Mouse (Mus musculus): ENCODE results near the gene Dthd1. TPM values are rescaled to one million over a fixed set of nuclear protein-coding genes. Genes with fewer than 3 reads are reported as not detected.
A peak's percentile ranks its signal among the peaks of the same experiment; 100 is the strongest.

Dthd1 gene
- not detected in 2 replicates for polyA plus RNA-seq (2011; ENCODE audit: insufficient read length, low read depth, missing spikeins)

DNA sequence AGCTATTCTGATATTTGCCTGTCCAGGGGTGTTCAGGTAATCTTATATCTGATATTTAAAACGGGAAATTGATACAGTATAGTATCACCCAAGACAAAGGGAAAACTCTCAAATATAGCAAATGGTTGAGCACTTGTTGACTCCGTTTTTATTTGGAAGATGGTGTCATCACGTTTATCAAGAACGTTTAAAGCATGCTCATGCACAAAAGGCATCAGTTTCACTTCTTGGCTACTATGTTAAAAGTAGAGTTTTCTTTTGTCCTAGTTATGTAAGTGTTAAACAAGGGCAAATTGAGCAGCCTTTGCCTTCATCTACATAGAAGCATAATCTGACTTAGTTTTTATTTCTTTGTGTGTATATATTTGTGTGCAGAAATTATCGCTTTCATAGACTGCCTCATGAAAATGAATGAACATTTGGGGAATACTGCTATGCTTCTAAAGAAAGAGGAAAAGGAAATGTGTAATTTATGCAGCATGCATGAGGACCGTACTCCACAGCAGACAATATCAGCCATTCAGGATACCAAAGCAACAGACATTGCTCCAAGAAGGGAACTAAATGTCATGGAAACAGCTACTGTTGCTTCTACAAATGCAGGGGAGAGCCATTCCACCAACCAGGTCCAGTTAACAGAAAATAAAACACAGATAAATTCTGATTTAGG, at the start of gene Dthd1:
Gene Dthd1, plus strand, starts transcription at position 422 of the 670 bp plus-strand sequence.
- no peak within 1 kb of the TSS for H3K4me3 ChIP-seq (ENCODE audit: insufficient read depth, low read length)
- TF ChIP-seq POLR2A (IDR thresholded peaks at IDR 0.05; ENCODE audit: low read depth, low read length) (no peak), CTCF (IDR thresholded peaks at IDR 0.05; ENCODE audit: borderline replicate concordance, insufficient read depth, low read length) (no peak)

DNA sequence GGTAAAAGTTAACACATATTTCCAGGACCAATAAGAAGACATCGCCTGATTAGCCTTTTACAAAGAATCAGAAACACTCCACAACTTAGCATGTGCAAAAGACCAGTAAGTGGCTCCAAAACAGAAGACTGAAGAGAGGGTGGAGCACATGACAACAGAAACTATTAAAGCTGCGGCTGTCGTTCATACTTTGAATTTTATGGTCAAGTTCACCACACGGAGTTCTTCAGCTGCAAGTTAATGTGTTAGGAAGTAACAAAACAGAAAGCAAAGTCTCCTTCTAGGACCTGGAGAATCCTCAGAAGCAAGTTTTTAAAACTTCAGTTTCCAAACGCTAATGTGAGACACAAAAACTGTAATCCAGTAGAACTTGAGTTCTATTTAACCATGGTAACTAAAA, 49.5 kb upstream of the Dthd1 start:
- H3K4me1 ChIP-seq (ENCODE audit: control insufficient read depth, insufficient read depth, low read length): no peaks in the 10 kb centered on the region; the same call in 1 of the 2 replicates
- TF ChIP-seq CTCF (IDR thresholded peaks at IDR 0.05; ENCODE audit: borderline replicate concordance, insufficient read depth, low read length): no peak
- TF ChIP-seq POLR2A (IDR thresholded peaks at IDR 0.05; ENCODE audit: low read depth, low read length): no peak
- no peak overlapping the region for H3K4me3 ChIP-seq (ENCODE audit: insufficient read depth, low read length)
- H3K27ac ChIP-seq (ENCODE audit: insufficient read depth, low read length): no peak overlapping the region

More for the DNA sequence above, at the start of gene Dthd1:
- H3K4me1 ChIP-seq (ENCODE audit: control insufficient read depth, insufficient read depth, low read length): no peaks in the 10 kb centered on the region
- H3K27ac ChIP-seq (ENCODE audit: insufficient read depth, low read length): no peak within 1 kb of the TSS

DNA sequence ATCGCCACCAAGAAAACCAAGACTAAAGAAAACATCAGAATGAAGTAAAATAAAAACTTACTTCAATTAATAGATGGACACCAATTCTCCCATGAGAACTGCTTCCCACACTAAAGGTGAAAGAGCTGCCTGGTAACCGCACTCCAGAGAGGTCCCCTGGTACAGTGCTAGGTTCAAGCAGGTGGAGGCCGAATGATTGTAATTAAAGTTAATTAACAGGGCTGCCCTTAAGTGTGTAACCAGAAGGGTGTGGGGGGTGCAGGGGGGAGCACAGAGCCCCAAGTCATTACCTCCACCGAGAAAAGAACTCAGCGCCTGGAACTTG, 48.2 kb upstream of the Dthd1 start:
- TF ChIP-seq POLR2A (IDR thresholded peaks at IDR 0.05; ENCODE audit: low read depth, low read length) (no peak), CTCF (IDR thresholded peaks at IDR 0.05; ENCODE audit: borderline replicate concordance, insufficient read depth, low read length) (no peak)
- H3K27ac ChIP-seq (ENCODE audit: insufficient read depth, low read length): no peak overlapping the region

DNA sequence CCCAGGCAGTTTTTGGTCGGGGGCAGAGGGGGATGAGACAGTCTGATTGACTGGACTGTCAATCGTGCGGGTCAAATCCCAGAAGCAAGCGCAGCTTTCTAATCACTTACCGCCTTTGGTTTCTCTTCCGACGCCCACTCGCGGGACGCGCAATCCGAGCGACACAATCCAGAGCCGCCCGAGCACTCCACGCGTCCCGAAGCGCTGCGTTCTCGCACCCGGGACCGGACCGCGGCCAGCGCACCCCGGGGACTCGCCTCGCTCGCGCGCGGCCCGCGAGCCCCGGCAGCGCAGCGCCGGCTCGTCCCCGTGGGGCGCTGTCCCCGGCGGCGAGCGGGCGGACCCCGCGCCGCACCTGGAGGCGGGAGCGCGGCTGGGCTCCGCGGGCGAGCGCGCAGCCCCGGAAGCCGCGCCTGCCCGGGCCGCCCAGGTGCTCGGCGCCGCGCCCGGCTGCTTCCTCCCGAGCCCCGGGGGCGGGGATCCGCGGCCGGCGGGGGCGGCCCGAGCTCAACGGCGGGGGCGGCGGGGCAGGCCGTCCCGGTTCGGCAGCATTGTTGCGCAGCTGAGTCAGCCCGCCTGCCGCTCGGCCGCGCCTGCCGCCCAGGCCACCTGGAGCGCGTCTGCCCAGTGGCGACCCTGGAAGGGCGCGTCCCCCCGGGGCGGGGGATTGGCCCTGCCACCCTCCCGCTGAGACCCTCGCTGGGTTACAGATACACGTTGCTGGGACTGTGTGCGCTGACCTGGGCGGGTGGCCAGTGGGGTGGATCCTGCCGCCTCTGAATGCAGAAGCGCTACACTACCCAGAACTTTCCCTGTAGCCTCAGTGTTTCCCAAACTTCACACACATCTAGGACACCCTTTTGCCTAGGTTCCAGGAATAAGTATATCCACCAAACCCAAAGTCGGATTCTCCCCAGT, 47.6 kb upstream of the Dthd1 start, which contains the start of gene Arap2:
Gene Arap2, minus strand, starts transcription at position 376 of the 918 bp plus-strand sequence.
- H3K27ac ChIP-seq (ENCODE audit: insufficient read depth, low read length): no peak within 1 kb of the TSS
- no peaks in the 10 kb centered on the region; the same call in 1 of the 2 replicates for H3K4me1 ChIP-seq (ENCODE audit: control insufficient read depth, insufficient read depth, low read length)
- H3K4me3 ChIP-seq (ENCODE audit: insufficient read depth, low read length): peak within 1 kb of the TSS; percentile 62
- TF ChIP-seq CTCF (IDR thresholded peaks at IDR 0.05; ENCODE audit: borderline replicate concordance, insufficient read depth, low read length) (no peak), POLR2A (IDR thresholded peaks at IDR 0.05; ENCODE audit: low read depth, low read length) (no peak)

More for the DNA sequence above, 48.2 kb upstream of the Dthd1 start:
- H3K4me3 ChIP-seq (ENCODE audit: insufficient read depth, low read length): peak overlapping the region; percentile 62
- H3K4me1 ChIP-seq (ENCODE audit: control insufficient read depth, insufficient read depth, low read length): no peaks in the 10 kb centered on the region; the same call in 1 of the 2 replicates

DNA sequence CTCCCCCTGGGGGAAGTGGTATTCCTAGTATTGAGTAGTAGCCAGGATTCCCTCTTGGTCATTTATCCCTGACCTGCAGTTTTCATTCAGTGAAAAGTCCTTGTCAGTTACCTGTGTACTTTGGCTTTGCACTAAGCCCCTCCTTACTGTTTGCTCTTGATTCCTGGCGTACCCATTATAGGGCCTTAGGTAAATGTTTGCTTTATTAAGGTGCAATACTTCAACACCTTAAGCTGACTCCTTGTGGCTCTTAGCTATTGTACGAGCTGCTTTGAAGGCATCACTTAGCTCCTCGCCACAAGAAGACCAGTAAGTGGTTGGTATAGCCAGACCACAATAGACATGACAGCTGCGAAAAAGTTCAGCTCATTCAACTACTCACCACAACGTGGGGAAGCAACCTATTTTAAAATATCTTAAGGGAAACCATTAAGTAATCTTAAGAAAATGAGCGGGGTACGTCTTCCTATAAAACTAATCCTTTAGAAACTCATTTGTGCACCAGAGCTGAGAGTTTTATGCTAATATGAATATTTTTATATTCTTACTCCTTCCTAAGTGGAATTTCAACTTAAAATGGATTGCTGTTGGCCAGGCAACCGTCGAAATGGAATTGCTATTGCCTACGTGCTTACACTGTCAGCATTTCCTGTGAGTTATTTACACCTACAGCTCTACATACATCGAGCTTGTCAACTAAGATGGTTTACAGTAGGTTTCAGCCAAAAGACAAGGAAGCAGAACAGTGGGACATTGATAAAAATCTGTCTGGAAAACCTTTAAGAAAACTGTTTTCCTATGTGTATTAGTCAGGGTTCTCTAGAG, 41.6 kb upstream of the Dthd1 start:
- Histone ChIP-seq H3K4me1 (ENCODE audit: control insufficient read depth, insufficient read depth, low read length) (no peaks in the 10 kb centered on the region), H3K4me3 (ENCODE audit: insufficient read depth, low read length) (no peak overlapping the region), H3K27ac (ENCODE audit: insufficient read depth, low read length) (no peak overlapping the region)
- no peak for TF ChIP-seq CTCF (IDR thresholded peaks at IDR 0.05; ENCODE audit: borderline replicate concordance, insufficient read depth, low read length)
- TF ChIP-seq POLR2A (IDR thresholded peaks at IDR 0.05; ENCODE audit: low read depth, low read length): no peak

DNA sequence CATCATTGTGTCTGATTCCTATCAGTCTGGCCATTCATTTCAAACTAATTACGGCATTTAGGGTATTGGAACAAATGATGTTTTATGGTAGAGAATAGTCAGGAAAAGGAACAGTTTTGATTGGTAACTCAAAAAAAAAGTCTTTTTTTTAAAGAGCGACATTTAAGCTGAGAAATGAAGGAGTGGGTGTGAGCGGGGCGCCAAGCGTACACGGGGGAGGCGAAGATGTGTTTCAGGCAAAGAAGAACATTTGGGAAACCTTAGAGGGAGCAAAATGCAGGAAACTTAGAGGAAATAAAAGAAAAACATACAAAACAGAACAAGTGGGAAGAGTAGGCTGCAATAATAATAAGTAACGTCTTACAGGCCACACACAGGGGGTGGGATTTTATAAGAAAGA, 35.8 kb upstream of the Dthd1 start:
- Histone ChIP-seq H3K27ac (ENCODE audit: insufficient read depth, low read length) (no peak overlapping the region), H3K4me1 (ENCODE audit: control insufficient read depth, insufficient read depth, low read length) (no peaks in the 10 kb centered on the region), H3K4me3 (ENCODE audit: insufficient read depth, low read length) (no peak overlapping the region)
- no peak for TF ChIP-seq POLR2A (IDR thresholded peaks at IDR 0.05; ENCODE audit: low read depth, low read length)
- TF ChIP-seq CTCF (IDR thresholded peaks at IDR 0.05; ENCODE audit: borderline replicate concordance, insufficient read depth, low read length): no peak

DNA sequence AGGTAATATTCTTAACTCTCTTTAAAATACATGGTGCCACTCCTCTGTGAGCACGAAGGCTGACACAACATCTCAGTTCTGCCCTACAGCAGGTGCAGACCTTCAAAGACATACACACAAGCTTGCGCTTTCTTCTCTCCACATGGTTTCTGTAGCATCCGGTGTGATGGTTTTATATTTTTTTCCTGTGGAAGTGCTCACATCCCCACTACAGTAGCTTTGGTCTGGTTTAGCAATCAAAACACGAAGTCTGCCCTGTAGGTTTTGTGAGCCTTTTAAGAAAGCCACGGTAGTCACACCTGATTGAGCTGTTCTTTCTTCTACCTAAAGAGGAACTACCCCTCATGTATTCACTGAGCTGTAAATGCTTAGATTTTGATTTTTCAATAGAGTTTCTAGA, 34.9 kb upstream of the Dthd1 start:
- Histone ChIP-seq H3K4me1 (ENCODE audit: control insufficient read depth, insufficient read depth, low read length) (no peaks in the 10 kb centered on the region), H3K4me3 (ENCODE audit: insufficient read depth, low read length) (no peak overlapping the region), H3K27ac (ENCODE audit: insufficient read depth, low read length) (no peak overlapping the region)
- TF ChIP-seq POLR2A (IDR thresholded peaks at IDR 0.05; ENCODE audit: low read depth, low read length): no peak
- no peak for TF ChIP-seq CTCF (IDR thresholded peaks at IDR 0.05; ENCODE audit: borderline replicate concordance, insufficient read depth, low read length)

DNA sequence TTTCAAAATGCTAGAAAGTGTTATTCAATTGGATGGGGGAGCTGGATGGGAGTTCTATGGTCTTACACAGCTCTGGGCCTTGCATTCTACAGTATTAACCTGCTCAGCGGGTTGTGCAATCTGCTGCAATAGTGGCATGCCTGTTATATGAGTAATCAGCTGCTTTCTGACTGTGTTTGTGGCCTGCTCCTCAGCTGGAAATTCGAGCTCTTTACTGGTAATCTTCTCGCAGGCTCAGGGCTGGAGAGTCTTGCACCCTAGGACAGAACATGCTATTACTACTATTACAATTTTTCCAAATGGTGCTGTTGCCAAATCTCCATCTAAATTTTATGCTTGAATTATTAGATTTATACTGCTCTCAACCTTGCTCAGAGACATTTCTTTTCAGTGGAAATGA, 26.8 kb upstream of the Dthd1 start:
- Histone ChIP-seq H3K27ac (ENCODE audit: insufficient read depth, low read length) (peak overlapping the region; percentile 66; the same call in 1 of the 2 replicates), H3K4me1 (ENCODE audit: control insufficient read depth, insufficient read depth, low read length) (no peaks in the 10 kb centered on the region), H3K4me3 (ENCODE audit: insufficient read depth, low read length) (no peak overlapping the region)
- no peak for TF ChIP-seq CTCF (IDR thresholded peaks at IDR 0.05; ENCODE audit: borderline replicate concordance, insufficient read depth, low read length)
- TF ChIP-seq POLR2A (IDR thresholded peaks at IDR 0.05; ENCODE audit: low read depth, low read length): no peak

DNA sequence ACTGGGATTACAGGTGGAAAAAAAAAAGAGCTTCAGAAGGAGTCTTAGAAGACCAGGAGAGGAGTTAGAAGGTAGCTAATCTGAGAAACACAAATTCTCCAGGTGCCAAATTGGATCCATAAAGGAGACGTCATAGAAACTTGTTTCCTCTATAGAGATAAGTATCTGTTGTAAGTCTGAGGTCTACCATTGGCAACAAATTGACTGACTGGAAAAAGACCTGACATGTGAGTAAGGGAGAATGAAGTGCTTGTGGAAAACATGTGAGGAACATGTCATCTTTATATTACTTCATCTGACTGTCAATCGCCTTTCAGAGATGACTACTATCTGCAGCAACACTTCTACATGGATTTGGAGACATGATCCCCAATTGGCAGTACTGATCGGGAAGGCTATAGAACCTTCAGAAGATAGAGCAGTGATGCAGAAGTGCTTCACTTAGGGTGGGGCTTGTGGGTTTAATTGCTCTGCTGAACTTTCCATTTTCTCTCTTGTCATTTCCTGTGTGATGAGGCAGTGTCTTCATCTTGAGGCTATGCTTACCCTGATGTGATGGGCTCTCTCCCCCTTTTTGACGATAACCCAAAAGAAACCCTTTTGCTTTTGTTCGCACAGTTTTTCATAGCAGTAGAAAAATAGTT, 22.6 kb upstream of the Dthd1 start:
- Histone ChIP-seq H3K4me3 (ENCODE audit: insufficient read depth, low read length) (no peak overlapping the region), H3K4me1 (ENCODE audit: control insufficient read depth, insufficient read depth, low read length) (no peaks in the 10 kb centered on the region), H3K27ac (ENCODE audit: insufficient read depth, low read length) (no peak overlapping the region)
- TF ChIP-seq POLR2A (IDR thresholded peaks at IDR 0.05; ENCODE audit: low read depth, low read length): no peak
- no peak for TF ChIP-seq CTCF (IDR thresholded peaks at IDR 0.05; ENCODE audit: borderline replicate concordance, insufficient read depth, low read length)

All from embryonic fibroblast, embryonic 13.5 days (primary cell).